Mouse (Mus musculus) inflammation-experienced regulatory T-cells, adult 16 weeks (primary cell): Measurements from ENCODE around the gene Prkca. TPM values are rescaled to one million over a fixed set of nuclear protein-coding genes. Genes with fewer than 3 reads are reported as not detected.

ENCODE experiments used
- polyA plus RNA-seq: library from polyadenylated mRNA; unstranded; fragments of 100-300 nt; shearing (Covaris generic); gene quantifications from one replicate; pipeline ENCODE4 v1.2.1, GENCODE M21; 2017

Prkca gene
- polyA plus RNA-seq, result 60.0 TPM

DNA sequence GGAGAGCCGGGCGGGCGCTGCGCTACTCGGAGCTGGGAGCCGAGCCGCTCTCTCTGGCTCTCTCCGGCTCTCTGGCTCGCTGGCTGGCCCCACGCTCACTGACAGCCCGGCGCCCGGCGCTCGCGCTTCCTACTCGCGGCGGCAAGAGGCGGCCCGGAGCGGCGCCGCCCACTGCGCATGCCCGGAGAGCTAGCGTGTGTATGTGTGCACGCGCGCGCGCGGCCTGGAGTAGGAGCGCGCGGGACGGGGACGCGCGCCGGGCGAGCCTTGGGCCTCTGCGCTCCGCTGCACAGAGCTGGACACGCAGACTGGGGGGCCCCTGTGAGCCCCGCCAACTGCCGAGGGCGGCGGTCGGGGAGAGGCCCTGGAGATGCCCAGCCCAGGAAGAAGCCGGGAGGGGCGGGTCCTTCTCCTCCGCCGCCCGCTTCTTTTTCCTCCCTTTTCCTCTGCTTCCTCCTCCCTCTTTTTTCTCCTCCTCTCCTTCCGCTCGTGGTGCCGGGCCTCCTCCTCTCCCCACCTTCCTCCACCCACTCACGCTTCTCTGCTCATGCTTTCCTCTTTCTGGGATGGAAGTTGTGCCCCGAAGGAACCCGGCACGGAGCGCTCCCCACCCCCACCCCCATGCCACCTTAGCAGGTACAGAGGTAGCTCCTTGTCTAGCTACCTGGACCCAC lies at the start of gene Prkca:
TSS of gene Prkca (minus strand) at position 140 of the 674 bp plus-strand sequence.

GRCm38 (mm10) chr11:108342781-108343768 lies 653 bp downstream of the Prkca start, which contains the start of gene Apoh:
Gene Apoh (plus strand): TSS chr11:108343354.

DNA sequence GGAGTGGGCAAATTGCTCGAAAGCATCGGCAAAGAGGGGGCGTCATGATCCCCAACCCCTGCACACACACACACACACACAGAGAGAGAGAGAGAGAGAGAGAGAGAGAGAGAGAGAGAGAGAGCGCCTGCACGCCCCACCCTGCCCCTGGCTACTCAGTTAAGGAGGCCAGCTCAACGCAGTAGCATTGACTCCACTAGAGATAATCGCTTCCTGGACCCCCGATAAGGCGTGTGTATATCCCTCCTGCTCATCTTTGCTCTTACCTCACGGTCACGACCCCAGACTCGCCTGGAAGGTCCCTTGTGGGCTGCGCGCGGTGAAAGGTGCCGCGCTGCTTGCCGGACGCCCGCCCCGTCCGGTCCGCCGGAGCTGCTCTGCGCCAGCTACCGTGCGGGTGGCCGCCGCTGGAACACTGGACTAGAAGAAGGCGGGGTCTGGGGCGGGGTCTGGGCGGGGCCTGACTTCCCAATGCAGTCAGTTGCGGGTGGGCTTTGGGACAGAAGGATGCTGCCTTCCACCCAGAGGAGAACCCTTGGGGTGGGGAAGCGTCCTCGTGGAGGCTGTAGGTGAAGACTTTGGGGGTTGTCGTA lies 429.0 kb downstream of the Prkca start, which contains the start of gene Cacng5:
TSS of gene Cacng5 (minus strand) at position 422 of the 593 bp plus-strand sequence.

Other genes starting within 250 kb of the Prkca start
- not detected for gene Apoh, start 574 bp downstream of the Prkca start, polyA plus RNA-seq
- 8.3 TPM for gene Cep112, start 81.3 kb upstream of the Prkca start, polyA plus RNA-seq